Mouse (Mus musculus): Measurements from ENCODE around the gene Cdkl2. TPM values are rescaled to one million over a fixed set of nuclear protein-coding genes. Genes with fewer than 3 reads are reported as not detected.

Gene Cdkl2
- polyA plus RNA-seq (2012; rRNA removed; ENCODE audit: low replicate concordance), result 1.3 and 2.4 TPM in 2 replicates

GRCm38 (mm10) chr5:92043783-92044182, at the start of gene Cdkl2:
Cdkl2 (minus strand) TSS chr5:92043883.

GRCm38 (mm10) chr5:92083417-92084038, 39.8 kb upstream of the Cdkl2 start, which contains the start of gene G3bp2:
G3bp2 (minus strand) TSS chr5:92083719.

GRCm38 (mm10) chr5:91987236-91987635, 56.4 kb downstream of the Cdkl2 start, which contains the start of gene Odaph:
Odaph (plus strand) TSS chr5:91987475.

GRCm38 (mm10) chr5:91962639-91963440, 80.8 kb downstream of the Cdkl2 start, which contains the start of gene Rchy1:
Rchy1 (minus strand) TSS chr5:91963068.

Other genes starting within 250 kb of the Cdkl2 start
- 15.7 and 40.2 TPM in 2 replicates for gene Rchy1, start 80.8 kb downstream of the Cdkl2 start, polyA plus RNA-seq (2012; rRNA removed; ENCODE audit: low replicate concordance)
- gene Odaph, start 56.4 kb downstream of the Cdkl2 start, polyA plus RNA-seq (2012; rRNA removed; ENCODE audit: low replicate concordance), result 0.23 TPM in 1 of 2 replicates, not detected in the other
- gene G3bp2, start 39.8 kb upstream of the Cdkl2 start, polyA plus RNA-seq (2012; rRNA removed; ENCODE audit: low replicate concordance), result 14.8 and 28.2 TPM in 2 replicates
- 24.9 and 26.0 TPM in 2 replicates for gene Uso1, start 94.1 kb upstream of the Cdkl2 start, polyA plus RNA-seq (2012; rRNA removed; ENCODE audit: low replicate concordance)
- not detected in 2 replicates for gene U90926, start 171.5 kb upstream of the Cdkl2 start, polyA plus RNA-seq (2012; rRNA removed; ENCODE audit: low replicate concordance)
- 1.8 and 2.6 TPM in 2 replicates for gene Ppef2, start 212.4 kb upstream of the Cdkl2 start, polyA plus RNA-seq (2012; rRNA removed; ENCODE audit: low replicate concordance)
- gene Naaa, start 234.3 kb upstream of the Cdkl2 start, polyA plus RNA-seq (2012; rRNA removed; ENCODE audit: low replicate concordance), result 96.5 and 118 TPM in 2 replicates